Mouse (Mus musculus): ENCODE data around the gene Lpcat2. TPM values are rescaled to one million over a fixed set of nuclear protein-coding genes. Genes with fewer than 3 reads are reported as not detected.

The Lpcat2 gene
- total and polyA plus RNA-seq, 3 experiments = 5.2 to 7.5 TPM; not detected in 1

DNA sequence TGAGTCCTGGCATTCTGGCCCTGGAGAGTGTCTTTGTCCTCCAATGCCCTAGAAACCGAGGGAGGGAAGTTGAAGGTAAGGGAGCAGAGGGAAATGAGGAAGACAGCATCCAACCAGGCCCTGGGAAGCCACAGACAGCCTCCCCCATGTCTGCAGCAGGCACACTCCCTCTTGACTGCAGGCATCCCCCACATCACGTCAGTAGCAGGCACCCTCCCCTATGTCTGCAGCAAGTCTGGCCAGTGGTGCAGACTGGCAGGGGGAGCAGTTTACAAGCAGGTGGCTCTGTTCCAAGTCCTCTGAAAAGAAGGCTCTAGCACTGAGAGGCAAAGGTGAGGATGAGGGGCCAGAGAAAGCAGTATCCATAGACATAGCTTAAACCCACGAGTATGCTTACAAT, 8.5 kb upstream of the Lpcat2 start:
- TF ChIP-seq RAD21 (IDR thresholded peaks at IDR 0.05; ENCODE audit: low read depth, low read length) (no peak), USF2 (IDR thresholded peaks at IDR 0.05; ENCODE audit: borderline replicate concordance in 1 of 2, insufficient read depth in 1 of 2, low read depth in 1 of 2, low read length in 2 of 2) (no peak), MEF2A (IDR thresholded peaks at IDR 0.05; ENCODE audit: extremely low read depth, insufficient replicate concordance, low read depth, low read length, poor library complexity, severe bottlenecking) (no peak), CTCF (IDR thresholded peaks at IDR 0.05 in 2 of 3, conservative IDR thresholded peaks at IDR 0.05 in 1 of 3; ENCODE audit: control insufficient read depth in 1 of 3, insufficient read depth in 1 of 3, low read depth in 2 of 3, low read length in 3 of 3, poor library complexity in 1 of 3, severe bottlenecking in 1 of 3) (no peak), NELFE (IDR thresholded peaks at IDR 0.05; ENCODE audit: low read depth, low read length) (no peak), RCOR1 (IDR thresholded peaks at IDR 0.05; ENCODE audit: low read depth, low read length) (no peak), POLR2AphosphoS5 (IDR thresholded peaks at IDR 0.05; ENCODE audit: borderline replicate concordance, low read depth, low read length) (no peak), TCF12 (IDR thresholded peaks at IDR 0.05; ENCODE audit: low read depth, low read length) (no peak), SMC3 (IDR thresholded peaks at IDR 0.05; ENCODE audit: low read depth, low read length) (no peak), TBP (IDR thresholded peaks at IDR 0.05; ENCODE audit: low read depth, low read length) (no peak), EP300 (IDR thresholded peaks at IDR 0.05; ENCODE audit: low read depth in 1 of 2, low read length in 2 of 2) (no peak), TAL1 (IDR thresholded peaks at IDR 0.05; ENCODE audit: low read length) (no peak), MAFK (IDR thresholded peaks at IDR 0.05; ENCODE audit: borderline replicate concordance, low read depth, low read length) (no peak), E2F4 (IDR thresholded peaks at IDR 0.05; ENCODE audit: borderline replicate concordance, low read depth, low read length) (no peak), KAT2A (conservative IDR thresholded peaks at IDR 0.05; ENCODE audit: low read depth, low read length) (no peak), CHD1 (IDR thresholded peaks at IDR 0.05; ENCODE audit: low read depth, low read length) (no peak), POLR2AphosphoS2 (IDR thresholded peaks at IDR 0.05; ENCODE audit: low read length) (no peak), MAX (IDR thresholded peaks at IDR 0.05; ENCODE audit: low read length) (no peak), ETS1 (IDR thresholded peaks at IDR 0.05; ENCODE audit: low read depth, low read length) (no peak), MYB (IDR thresholded peaks at IDR 0.05; ENCODE audit: low read depth, low read length) (no peak)
- H3K9me3 ChIP-seq (replicated peaks; ENCODE audit: insufficient read depth, low read length) = no peaks in the 10 kb centered on the region
- no peak overlapping the region for H3K27ac ChIP-seq (ENCODE audit: control insufficient read depth, low read depth, low read length)
- no peak overlapping the region for H3K4me3 ChIP-seq (ENCODE audit: control insufficient read depth in 1 of 2, insufficient read depth in 1 of 2, low read depth in 2 of 2, low read length in 2 of 2)
- no peaks in the 10 kb centered on the region for H3K36me3 ChIP-seq (ENCODE audit: control insufficient read depth in 1 of 2, insufficient read depth in 2 of 2, low read length in 2 of 2)
- DNase-seq (ENCODE audit: low read depth, low spot score) = no peak
- H3K9ac ChIP-seq (ENCODE audit: control insufficient read depth, low read depth, low read length, poor library complexity, severe bottlenecking) = no peak overlapping the region
- H3K4me1 ChIP-seq (ENCODE audit: control insufficient read depth in 1 of 2, insufficient read depth in 2 of 2, low read length in 2 of 2) = no peaks in the 10 kb centered on the region; a peak in 1 of 4 replicates
- no peaks in the 10 kb centered on the region for H3K27me3 ChIP-seq (ENCODE audit: control insufficient read depth in 1 of 2, insufficient read depth in 2 of 2, low read length in 2 of 2)
- H3K79me2 ChIP-seq (ENCODE audit: control insufficient read depth, insufficient read depth, low read length, poor library complexity) = no peaks in the 10 kb centered on the region

DNA sequence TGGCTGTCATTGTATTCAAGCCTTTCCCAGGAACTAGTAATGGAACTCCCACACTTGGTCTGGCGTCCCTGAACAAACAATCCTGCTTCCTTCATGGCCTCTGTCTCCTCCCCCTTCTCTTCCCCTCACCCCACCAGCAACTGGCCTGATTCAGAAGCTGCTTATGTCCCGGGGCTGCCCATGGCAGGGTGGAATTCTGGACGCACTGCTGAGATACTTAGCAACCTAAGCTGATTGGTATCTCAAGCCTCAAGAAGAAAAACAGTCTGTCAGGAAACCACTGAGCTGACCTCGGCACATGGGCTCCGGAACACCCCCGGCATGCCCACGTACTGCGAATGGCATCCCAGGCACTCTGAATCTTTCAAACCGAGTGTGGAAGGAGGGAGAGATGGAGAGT, 7.8 kb upstream of the Lpcat2 start:
- Histone ChIP-seq H3K9me3 (replicated peaks; ENCODE audit: insufficient read depth, low read length) (no peaks in the 10 kb centered on the region), H3K27me3 (ENCODE audit: control insufficient read depth in 1 of 2, insufficient read depth in 2 of 2, low read length in 2 of 2) (no peaks in the 10 kb centered on the region)

More for the DNA sequence above, 7.8 kb upstream of the Lpcat2 start:
- no peak for DNase-seq (ENCODE audit: low read depth, low spot score)
- Histone ChIP-seq H3K36me3 (ENCODE audit: control insufficient read depth in 1 of 2, insufficient read depth in 2 of 2, low read length in 2 of 2) (no peaks in the 10 kb centered on the region), H3K27ac (ENCODE audit: control insufficient read depth, low read depth, low read length) (no peak overlapping the region), H3K79me2 (ENCODE audit: control insufficient read depth, insufficient read depth, low read length, poor library complexity) (no peaks in the 10 kb centered on the region), H3K9ac (ENCODE audit: control insufficient read depth, low read depth, low read length, poor library complexity, severe bottlenecking) (no peak overlapping the region), H3K4me3 (ENCODE audit: control insufficient read depth in 1 of 2, insufficient read depth in 1 of 2, low read depth in 2 of 2, low read length in 2 of 2) (no peak overlapping the region), H3K4me1 (ENCODE audit: control insufficient read depth in 1 of 2, insufficient read depth in 2 of 2, low read length in 2 of 2) (no peaks in the 10 kb centered on the region; a peak in 1 of 4 replicates)
- TF ChIP-seq POLR2AphosphoS2 (IDR thresholded peaks at IDR 0.05; ENCODE audit: low read length) (no peak), NRF1 (IDR thresholded peaks at IDR 0.05; ENCODE audit: insufficient read depth, low read depth, low read length, poor library complexity, severe bottlenecking) (no peak), EP300 (IDR thresholded peaks at IDR 0.05; ENCODE audit: low read depth in 1 of 2, low read length in 2 of 2) (no peak), TBP (IDR thresholded peaks at IDR 0.05; ENCODE audit: low read depth, low read length) (no peak), CHD2 (IDR thresholded peaks at IDR 0.05; ENCODE audit: low read length) (no peak), GABPA (IDR thresholded peaks at IDR 0.05; ENCODE audit: low read depth, low read length) (no peak), ZKSCAN1 (IDR thresholded peaks at IDR 0.05; ENCODE audit: low read depth, low read length) (no peak), POLR2AphosphoS5 (IDR thresholded peaks at IDR 0.05; ENCODE audit: borderline replicate concordance, low read depth, low read length) (no peak), TAL1 (IDR thresholded peaks at IDR 0.05; ENCODE audit: low read length) (no peak), BHLHE40 (IDR thresholded peaks at IDR 0.05; ENCODE audit: borderline replicate concordance, low read depth, low read length) (no peak), KAT2A (conservative IDR thresholded peaks at IDR 0.05; ENCODE audit: low read depth, low read length) (no peak), GATA1 (IDR thresholded peaks at IDR 0.05; ENCODE audit: low read depth, low read length) (no peak), MAZ (IDR thresholded peaks at IDR 0.05; ENCODE audit: low read depth, low read length) (no peak), USF1 (IDR thresholded peaks at IDR 0.05; ENCODE audit: low read depth, low read length) (no peak), NELFE (IDR thresholded peaks at IDR 0.05; ENCODE audit: low read depth, low read length) (no peak), MYC (IDR thresholded peaks at IDR 0.05; ENCODE audit: low read depth, low read length) (no peak)

Data from MEL (cell line).